Mouse (Mus musculus) G1E-ER4 (cell line): ENCODE results near the gene Med25. TPM values are rescaled to one million over a fixed set of nuclear protein-coding genes. Genes with fewer than 3 reads are reported as not detected.

Source experiments
- GATA1 ChIP-seq: IDR thresholded peaks from one replicate; pipeline ENCODE4 v1.8.0; 2012; ENCODE audit warnings: low read length, inconsistent platforms
- polyA plus RNA-seq: library from polyadenylated mRNA; stranded (reverse); fragments of >175 nt; gene quantifications from 2 replicates; pipeline ENCODE4 v1.2.3, GENCODE M21; 2012

The Med25 gene
- polyA plus RNA-seq: 568 and 719 TPM in 2 replicates

DNA sequence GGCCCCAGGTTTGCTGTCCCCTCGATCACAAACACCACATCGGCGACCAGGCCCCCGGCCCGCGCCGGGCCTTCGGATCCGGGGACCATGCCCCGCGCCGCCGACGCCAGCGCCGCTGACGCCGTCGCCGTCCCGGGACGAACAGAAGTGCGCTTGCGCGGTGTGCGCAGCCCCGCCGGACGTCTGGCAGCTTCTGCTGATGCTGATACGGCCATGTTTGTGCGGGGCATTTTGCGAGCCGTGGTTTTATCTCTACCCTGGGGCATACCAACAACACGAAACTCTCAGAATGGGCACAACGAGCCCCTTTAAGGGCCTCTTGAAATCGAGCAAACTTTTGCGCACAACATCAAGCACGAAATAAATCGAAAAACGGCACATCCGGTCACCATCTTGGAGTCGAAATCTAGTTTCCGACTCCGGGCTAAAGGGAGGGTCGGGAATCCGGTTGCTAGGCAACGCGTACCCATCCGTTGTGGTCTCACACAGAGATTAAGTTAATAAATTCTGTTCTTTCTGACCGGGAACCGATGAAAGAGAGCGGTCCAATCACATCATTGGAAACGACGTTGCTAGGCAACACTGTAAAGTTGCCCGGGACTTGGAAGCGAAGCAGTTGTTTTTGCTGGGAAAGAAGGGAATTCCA lies at the start of gene Med25:
TSS of gene Med25 (minus strand) at position 437 of the 646 bp plus-strand sequence.
- TF ChIP-seq GATA1: no peak

DNA sequence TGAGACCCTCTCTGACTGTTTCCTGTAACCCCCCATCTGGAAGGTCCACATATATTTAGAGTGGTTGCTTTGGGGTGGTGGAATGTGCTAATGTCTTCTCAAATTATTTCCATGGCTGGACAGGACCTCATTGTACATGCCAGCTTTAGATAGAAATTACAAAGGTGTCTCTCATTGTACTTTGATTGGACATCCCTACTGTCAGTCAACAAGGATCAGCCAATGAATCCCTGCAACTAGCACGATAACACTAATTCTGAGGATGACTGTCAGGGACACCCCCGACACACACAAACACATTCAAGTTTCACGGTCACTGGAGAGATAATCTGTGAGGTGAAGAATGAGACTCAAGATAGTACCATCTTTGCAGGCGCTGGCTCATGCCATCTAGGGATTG lies 46.2 kb upstream of the Med25 start:
- no peak for TF ChIP-seq GATA1

DNA sequence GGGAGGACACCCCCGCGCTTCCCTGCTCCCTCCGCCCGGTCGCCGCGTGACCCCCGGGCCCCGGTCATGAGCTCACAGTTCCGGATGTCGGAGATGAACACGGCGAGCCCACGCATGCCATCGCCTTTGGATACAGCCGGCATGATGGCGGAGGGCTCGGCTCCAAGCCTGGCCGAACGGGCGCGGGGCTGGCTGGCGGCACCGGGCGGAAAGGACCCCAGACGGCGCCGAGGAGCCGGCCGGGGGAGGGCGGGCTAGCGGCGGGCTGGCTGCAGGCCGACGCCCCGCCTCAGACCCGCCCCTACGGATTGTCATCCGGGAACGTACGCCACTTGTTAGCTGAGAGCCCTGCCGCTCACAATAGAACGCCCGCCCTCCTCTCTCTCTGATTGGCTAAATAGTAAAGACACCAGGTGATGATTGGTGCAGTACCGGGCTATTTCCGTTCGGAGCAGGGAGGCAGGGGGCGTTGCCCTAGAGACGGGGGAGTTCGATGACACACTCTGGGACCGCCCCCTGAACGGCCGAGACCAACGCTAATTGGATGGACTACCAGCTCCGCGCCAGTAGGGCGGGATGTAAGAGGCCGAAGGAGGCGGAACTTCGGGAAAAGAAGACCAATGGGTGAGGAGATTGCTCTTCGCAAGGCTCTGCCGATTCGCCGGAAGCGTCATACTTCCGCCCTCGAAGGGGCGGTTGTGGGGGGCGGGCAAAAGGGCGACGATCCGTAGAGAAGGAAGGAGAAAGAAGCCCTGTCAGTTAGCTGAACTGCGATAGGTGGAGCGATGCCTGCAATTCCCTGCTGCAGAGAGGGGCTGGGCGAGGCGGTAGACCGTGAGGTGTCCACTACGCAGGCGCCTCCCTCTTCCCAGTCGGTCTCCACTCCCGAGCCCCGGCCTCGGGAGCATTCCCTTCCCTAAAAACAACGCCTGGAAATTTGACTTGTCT lies 37.0 kb upstream of the Med25 start, which contains the start of gene Ap2a1:
TSS of gene Ap2a1 (minus strand) at position 293 of the 948 bp plus-strand sequence.
- TF ChIP-seq GATA1: no peak

DNA sequence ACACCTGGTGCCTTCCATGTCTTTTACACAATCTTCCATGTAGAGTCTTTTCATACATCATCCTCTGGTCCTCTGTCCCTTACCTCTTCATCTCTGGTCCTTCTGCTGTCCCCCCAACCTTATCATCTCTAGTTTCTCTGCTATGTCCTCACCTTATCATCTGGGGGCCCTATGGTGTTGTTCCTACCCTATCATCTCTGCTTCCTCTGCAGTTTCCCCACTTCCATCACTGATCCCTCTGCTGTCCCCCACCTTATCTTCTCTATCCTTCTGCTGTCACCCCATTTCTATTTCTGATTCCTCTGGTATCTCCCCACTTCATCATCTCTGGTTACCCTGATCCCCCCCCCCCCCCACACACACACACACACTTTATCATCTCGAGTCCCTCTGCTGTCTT lies 36.1 kb upstream of the Med25 start:
- TF ChIP-seq GATA1: peak; percentile 85

DNA sequence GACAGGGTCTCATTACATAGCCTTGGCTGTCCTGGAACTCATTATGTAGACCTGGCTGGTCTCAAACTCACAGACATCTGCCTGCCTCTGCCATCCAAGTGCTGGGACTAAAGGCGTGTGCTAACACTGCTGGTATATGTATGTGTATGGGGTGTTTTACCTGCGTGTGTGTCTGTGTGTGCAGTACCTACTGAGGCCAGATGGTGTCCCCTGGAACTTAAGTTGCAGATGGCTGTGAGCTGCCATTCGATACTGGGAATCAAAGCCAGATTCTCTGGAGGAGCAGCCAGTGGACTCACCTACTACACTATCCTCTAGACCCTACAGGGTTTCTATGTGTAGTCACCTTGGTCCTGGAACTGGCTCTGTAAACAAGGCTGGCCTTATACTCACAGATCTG lies 33.0 kb upstream of the Med25 start:
- no peak for TF ChIP-seq GATA1

DNA sequence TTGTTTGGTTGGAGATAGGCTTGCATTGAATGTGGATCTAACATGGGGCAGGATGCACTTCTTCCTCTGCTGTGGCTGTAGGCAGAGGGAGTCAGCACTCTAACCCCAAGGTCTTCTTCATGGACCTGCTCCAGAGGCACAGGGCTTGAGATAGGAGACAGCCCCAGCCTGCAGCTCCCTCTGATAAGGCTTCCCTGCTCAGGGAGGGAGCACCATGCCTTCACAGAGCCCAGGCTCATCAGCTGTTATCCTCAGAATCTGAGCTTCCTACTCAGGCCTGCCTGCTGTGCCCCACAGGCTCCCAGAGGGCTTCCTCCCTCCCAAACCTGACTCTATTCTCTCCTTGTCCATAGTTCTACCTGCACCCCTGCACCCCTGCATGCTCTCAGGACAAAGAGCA lies 30.0 kb upstream of the Med25 start:
- TF ChIP-seq GATA1: no peak

DNA sequence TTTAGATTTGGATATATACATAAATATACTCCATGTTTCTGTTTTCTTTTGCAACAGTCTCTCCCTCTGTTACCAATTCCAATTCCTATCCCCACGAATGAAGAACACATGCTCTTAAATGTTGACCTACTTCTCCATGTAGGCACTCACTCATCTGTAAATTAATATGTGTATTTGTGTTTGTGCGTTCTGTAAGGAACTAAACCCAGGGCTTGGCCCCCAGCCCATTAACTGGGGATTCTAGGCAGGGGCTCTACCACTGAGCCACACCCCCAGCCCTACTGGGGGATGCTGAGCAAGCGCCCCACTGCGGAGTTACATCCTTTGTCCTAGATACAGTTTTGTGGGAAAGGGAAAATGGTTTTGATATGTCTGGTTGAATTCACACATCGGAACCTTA lies 26.6 kb upstream of the Med25 start:
- TF ChIP-seq GATA1: no peak

DNA sequence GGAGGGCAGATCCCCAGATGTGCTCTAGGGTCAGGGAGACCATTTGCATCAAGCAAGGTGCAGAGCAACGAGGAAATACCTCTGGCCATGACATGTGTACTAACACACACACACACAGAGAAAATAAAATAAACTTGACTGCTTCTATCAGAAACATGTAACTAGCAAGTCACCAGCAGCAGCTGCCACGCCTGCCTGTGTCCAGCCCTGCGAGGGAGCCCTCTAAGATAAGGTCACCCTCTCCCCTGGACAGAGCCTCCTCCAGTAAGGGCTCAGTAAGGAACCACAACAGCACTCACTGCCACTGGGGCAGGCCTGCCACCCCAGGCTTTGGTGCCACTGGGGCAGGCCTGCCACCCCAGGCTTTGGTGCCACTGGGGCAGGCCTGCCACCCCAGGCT lies 25.7 kb upstream of the Med25 start:
- no peak for TF ChIP-seq GATA1

DNA sequence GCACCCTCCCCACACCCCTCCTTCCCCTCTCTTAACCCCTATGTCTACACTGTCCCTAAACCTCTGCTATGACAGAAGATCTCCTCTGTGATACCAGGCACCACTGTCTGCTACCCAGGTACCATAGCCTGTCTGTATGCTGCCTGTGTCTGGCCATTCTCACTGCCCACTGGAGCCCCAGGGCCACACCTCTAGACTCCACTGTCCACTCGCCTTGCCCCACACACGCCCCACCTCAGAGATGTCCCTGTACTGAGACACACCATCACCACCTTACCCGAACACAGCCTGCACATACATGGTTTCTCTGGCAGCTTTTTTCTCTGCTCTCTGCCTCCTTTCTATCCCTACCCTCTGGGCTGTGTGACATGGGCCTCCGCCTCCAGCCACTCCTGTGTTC lies 24.4 kb upstream of the Med25 start:
- no peak for TF ChIP-seq GATA1

DNA sequence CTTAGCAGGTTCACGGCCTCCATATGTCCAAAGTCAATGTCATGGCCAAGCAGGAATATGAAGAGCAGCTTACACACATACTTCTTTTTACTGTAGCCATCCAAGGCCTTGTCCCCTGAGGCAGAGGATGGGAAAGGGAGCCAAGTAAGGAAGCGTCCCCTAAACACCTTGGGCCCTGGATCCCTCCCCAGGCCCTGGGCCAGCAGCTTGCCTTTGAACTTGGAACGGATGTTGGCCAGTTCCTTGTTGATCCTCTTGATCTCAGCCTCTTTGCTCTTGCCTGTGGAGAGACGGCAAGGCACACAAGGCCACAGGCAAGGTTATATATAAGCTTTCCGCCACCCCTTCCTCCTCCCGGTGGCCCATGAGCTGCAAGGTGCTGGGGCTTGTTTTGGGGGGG lies 23.7 kb upstream of the Med25 start:
- no peak for TF ChIP-seq GATA1

DNA sequence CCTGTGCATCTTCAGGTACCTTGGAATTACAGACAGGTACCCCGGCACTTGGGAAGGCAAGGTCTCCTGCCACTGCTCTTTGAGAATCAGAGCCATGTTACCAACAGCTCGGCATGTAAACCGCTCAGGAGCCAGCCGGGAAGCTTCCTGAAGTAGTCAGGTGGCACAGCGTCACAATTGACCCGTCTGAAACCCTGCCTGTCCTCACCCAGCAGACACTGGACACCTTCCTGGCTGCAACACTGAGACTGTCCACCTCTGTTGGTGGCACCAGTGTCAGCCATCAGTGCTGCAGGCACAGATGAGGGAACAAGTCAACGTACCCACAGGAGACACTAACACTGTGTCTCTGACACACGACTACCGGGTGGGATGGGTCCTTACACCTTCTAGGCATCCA lies 22.8 kb upstream of the Med25 start:
- TF ChIP-seq GATA1: no peak

DNA sequence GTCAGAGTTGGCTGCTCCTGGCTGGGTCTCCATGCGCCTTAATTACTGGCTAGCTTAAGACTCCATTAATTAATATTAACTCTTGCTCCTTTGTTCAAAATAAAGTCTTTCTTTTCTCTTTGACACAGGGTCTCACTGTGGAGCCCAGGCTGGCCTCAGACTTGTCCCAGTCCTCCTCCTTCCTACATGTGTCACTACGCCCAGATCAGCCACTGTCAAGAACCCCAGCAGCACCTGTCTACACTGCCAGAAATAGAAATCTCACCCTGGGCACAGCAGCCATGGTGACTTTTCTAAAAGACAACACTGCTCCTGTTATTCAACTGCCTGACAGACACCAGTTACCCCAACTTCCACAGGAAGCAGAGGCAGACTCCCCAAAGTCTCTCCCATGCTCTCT lies 21.9 kb upstream of the Med25 start:
- no peak for TF ChIP-seq GATA1

DNA sequence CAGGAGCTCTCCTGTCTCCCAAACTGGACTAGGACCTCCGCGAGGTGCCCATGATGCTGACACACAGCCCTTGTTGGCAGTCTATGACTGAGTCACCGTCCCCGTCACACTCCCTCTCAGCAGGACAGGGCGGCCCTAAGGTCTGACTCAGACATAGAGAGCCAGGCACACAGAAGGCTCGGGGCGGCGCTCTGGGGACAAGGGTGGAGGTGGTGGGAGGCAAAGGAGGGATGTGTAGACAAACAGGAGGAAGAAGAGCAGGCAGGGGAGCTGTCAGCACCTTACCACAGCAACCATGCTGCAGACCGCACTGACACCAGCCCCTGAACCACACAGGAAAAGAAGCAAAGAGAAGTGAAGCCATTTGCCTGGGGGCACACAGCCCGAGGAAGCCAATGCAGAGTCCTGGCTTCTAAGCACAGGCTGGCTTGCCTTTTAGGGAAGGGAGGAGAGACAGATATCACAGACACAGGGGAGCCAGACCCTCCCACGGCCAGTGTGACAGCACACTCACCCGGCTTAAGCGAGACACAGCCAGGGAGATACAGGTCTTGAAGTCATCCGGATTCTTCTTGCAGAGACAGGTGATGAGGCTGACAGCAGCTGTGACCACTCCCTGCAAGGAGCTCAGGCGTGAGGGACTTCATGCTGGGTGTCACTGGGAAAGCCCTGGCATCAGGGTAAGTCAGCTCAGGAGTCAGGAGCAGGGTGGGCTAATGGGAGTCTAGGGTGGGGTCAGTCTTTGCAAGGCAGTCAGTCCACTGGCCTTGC lies 16.4 kb upstream of the Med25 start:
- no peak for TF ChIP-seq GATA1

DNA sequence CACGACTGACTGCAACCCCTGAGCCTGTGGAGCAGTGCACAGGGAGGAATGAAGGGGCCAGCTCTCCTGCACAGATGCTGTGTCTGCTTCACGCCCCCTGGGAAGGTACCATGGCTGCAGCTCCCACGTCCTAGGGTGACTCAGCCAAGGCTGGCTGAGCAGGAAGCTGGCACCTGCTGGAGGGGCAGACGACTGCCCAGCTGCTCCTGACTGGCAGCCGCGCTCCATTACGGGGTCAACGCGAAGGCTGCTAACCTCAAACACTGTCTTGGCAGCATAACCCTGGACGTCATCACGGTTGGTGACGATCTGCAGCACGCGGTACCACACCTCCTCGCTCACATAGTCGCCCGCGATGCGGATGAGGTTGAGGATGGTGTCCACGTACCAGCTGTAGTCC lies 12.9 kb upstream of the Med25 start:
- no peak for TF ChIP-seq GATA1

DNA sequence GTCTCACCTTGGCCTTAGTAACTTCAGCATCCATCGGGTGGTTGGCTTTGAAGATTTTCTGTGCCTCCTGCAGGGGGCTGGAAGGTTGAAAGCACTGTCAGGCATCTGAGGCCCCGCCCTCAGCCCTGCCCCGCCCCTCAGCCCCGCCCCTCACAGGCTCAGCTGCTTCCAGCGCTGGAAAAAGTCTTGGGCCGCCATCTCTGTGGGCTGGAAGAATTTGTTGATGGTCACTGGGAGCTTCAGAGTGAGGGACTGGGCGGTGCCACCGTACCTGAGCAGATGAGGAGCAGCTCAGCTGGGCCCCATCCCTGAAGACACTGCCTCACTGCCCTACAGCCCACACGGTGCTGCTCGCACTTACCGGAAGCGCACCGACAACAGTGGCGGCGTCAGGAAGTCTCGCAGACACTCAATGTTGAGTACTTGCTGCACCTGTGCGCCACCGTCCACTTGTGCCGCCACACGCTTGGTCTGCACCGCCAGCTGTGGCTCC lies 8.8 kb upstream of the Med25 start:
- no peak for TF ChIP-seq GATA1

DNA sequence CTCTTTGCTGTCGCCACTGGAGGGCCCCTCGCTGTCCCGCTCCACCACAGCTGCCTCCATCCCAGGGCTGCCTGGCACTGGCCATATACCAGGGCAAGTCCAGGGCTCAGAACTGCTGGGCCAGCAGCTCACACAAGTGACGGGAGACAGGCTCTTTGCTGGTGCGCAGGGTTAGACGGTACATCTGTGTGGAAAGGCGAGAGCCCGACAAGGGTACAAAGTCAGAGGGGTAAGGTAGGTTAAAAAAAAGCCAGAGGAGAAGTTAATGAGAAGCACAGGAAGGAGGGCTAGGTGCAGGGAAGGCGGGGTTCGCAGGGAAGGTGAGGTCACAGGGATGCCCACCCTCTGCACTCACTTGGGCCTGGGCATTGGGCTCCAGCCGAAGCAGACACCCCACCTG lies 8.1 kb upstream of the Med25 start:
- TF ChIP-seq GATA1: no peak
